ENCODE assay signal across 20 mouse cellular contexts in genomic region chr5:121759921-121760320, GRCm38 (mm10). TPM values are rescaled to one million over a fixed set of nuclear protein-coding genes. Genes with fewer than 3 reads are reported as not detected.
DNase-seq lines count a peak whose midpoint lies in the region; ATAC-seq lines count a peak whose summit lies in the region.
"Had no signal": no experiment of that assay in that cellular context is flagged by ENCODE, and none has a peak within 500 bp of the region (broad histone marks: within the 10 kb centered on the region; RNA-seq: fewer than 3 reads in every experiment).

No protein-coding gene starts in this region.

- peak; percentile 20 for DNase-seq in adrenal gland, postnatal 14 days
- DNase-seq in adrenal gland, adult 18-20 months (ENCODE audit: low spot score in 2 of 2): no peak
- DNase-seq in cerebellum, postnatal 14 days: peak; percentile 31 to 41
- peak; percentile 17 for DNase-seq in left cerebral cortex, postnatal 4 days
- DNase-seq in left cerebral cortex, adult 11 months (ENCODE audit: low spot score): no peak
- peak; percentile 32 for DNase-seq in brain, adult 2 months (ENCODE audit: low read depth, low spot score)
- DNase-seq: adrenal gland, postnatal 10 days; cerebellum, adult 8-10 months; embryo, embryonic 11 days; gastrocnemius, adult 2 months; gastrocnemius, postnatal 14 days; heart, adult 11 months; heart, postnatal 14 days; heart, postnatal 4 days had no signal

- ATAC-seq in cerebellum, adult (ENCODE audit: insufficient number of reproducible peaks, low FRiP score, low TSS enrichment): no peak
- ATAC-seq: activated CD4-positive, CD25-positive, alpha-beta regulatory T cell, adult 4 months; forebrain, embryonic 15.5 days; hindbrain, postnatal 0 days; inflammation-experienced regulatory T-cells, adult 6 months; intestine, embryonic 16.5 days had no signal

- intact Hi-C loops in left cerebral cortex, postnatal 4 days (cut with DNase I): no loop called here

RNA-seq across cellular contexts. Expression of gene Atxn2, which starts 48.8 kb away (rescaled TPM):
- 170 and 187 TPM in 2 replicates for total RNA-seq in adrenal gland, postnatal 14 days (2021)
- total RNA-seq in adrenal gland, adult 18-20 months (2021): 100 to 1,000 TPM; 165 to 216 TPM
- 100 to 1,000 TPM; 250 to 271 TPM for total RNA-seq in left cerebral cortex, postnatal 4 days (2021)

Comparison
In these comparisons a context has a peak if more than half of its experiments do, and no peak if none do; other contexts are left out.
1. DNase-seq: peak in adrenal gland, postnatal 14 days (single experiment), cerebellum, postnatal 14 days (2 of 2), left cerebral cortex, postnatal 4 days (single experiment) and brain, adult 2 months (single experiment); none in adrenal gland, adult 18-20 months (0 of 2) and left cerebral cortex, adult 11 months (single experiment).